Mouse (Mus musculus): ENCODE data around the gene Gm20388. TPM values are rescaled to one million over a fixed set of nuclear protein-coding genes. Genes with fewer than 3 reads are reported as not detected.

Gm20388 gene
- polyA plus RNA-seq, 1 experiment = 18.7 TPM

DNA sequence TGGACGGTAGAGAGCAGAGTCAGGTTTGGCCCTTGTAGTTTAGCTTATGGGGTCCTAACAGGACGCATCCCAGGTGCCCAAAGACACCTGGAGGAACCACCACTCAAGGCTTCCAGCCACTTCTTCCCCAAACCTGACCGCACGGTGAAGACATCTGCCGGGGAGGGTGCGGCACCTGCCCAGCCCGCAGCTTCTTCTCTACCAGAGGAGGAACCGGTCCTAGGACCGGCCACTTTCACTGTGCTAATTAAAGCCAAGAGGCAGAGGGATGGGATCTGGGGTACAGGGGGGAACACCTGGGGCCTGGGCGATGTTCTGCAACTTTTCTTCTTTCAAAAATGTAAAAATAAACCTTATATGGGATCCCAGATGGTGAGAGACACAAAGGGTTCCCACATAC lies 866.5 kb downstream of the Gm20388 start:
- H3K4me1 ChIP-seq (ENCODE audit: control insufficient read depth, insufficient read depth, low read length) = no peaks in the 10 kb centered on the region
- H3K4me3 ChIP-seq (replicated peaks; ENCODE audit: insufficient read depth, low read depth, low read length) = no peak overlapping the region
- DNase-seq = no peak
- TF ChIP-seq CTCF (IDR thresholded peaks at IDR 0.05; ENCODE audit: borderline replicate concordance, insufficient read depth, low read depth, low read length) = no peak
- no peak for TF ChIP-seq POLR2A (IDR thresholded peaks at IDR 0.05; ENCODE audit: borderline replicate concordance, insufficient read depth, low read length)
- no peaks in the 10 kb centered on the region; the same call in 1 of the 2 replicates for H3K27me3 ChIP-seq (ENCODE audit: control insufficient read depth, insufficient read depth, low read length)
- 90% methylated on average over 10 of the region's 10 CpGs for WGBS
- H3K27ac ChIP-seq (ENCODE audit: insufficient read depth, low read length) = no peak overlapping the region

GRCm38 (mm10) chr8:120777732-120778131 lies 867.1 kb downstream of the Gm20388 start:
- Histone ChIP-seq H3K4me3 (replicated peaks; ENCODE audit: insufficient read depth, low read depth, low read length) (no peak overlapping the region), H3K4me1 (ENCODE audit: control insufficient read depth, insufficient read depth, low read length) (no peaks in the 10 kb centered on the region), H3K27me3 (ENCODE audit: control insufficient read depth, insufficient read depth, low read length) (no peaks in the 10 kb centered on the region; the same call in 1 of the 2 replicates), H3K27ac (ENCODE audit: insufficient read depth, low read length) (no peak overlapping the region)
- TF ChIP-seq POLR2A (IDR thresholded peaks at IDR 0.05; ENCODE audit: borderline replicate concordance, insufficient read depth, low read length) = no peak
- TF ChIP-seq CTCF (IDR thresholded peaks at IDR 0.05; ENCODE audit: borderline replicate concordance, insufficient read depth, low read depth, low read length) = no peak
- no peak for DNase-seq
- WGBS = 12% methylated on average over 13 of the region's 13 CpGs

DNA sequence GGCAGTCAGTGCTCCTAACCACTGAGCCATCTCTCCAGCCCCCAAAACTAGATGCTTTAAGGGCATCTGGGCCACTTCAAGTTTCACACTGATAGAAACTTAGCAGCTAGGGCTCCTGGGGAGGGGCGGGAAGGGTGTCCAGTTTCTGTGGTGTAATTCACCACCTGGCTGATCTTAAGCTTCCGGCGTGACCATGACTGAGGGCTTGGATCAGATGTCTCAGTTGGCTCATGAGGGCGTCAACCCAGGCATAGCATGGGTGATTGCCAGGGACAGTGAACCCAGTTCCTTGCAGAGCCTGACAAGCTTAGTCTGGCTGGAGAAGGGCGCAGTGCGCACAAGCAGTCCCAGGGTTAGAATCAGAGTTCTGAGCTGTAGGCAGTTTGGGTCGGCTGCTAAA lies 868.5 kb downstream of the Gm20388 start:
- TF ChIP-seq POLR2A (IDR thresholded peaks at IDR 0.05; ENCODE audit: borderline replicate concordance, insufficient read depth, low read length) = no peak
- TF ChIP-seq CTCF (IDR thresholded peaks at IDR 0.05; ENCODE audit: borderline replicate concordance, insufficient read depth, low read depth, low read length) = no peak
- Histone ChIP-seq H3K4me3 (replicated peaks; ENCODE audit: insufficient read depth, low read depth, low read length) (no peak overlapping the region), H3K4me1 (ENCODE audit: control insufficient read depth, insufficient read depth, low read length) (no peaks in the 10 kb centered on the region), H3K27ac (ENCODE audit: insufficient read depth, low read length) (no peak overlapping the region), H3K27me3 (ENCODE audit: control insufficient read depth, insufficient read depth, low read length) (no peaks in the 10 kb centered on the region; the same call in 1 of the 2 replicates)
- no peak for DNase-seq
- 80% methylated on average over 7 of the region's 7 CpGs for WGBS

DNA sequence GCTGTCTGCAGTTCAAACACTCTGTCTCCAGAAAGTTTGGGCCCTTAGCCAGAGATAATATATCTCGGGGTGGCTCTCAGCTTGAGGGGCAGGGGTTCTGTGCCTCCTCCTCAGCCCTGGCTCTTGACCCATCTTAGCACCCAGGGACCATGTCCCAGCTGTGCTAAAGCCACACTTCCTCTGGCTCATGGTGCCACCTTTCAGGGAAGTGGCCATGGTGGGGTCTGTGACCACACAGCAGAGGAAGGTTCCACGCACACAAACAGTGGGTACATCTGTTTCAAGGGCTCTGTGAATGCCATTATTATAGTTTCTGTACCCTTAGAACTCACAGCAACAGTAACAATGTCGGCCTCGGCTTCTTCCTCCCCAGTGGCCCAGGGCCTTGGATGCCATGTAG lies 873.1 kb downstream of the Gm20388 start:
- TF ChIP-seq CTCF (IDR thresholded peaks at IDR 0.05; ENCODE audit: borderline replicate concordance, insufficient read depth, low read depth, low read length) (no peak), POLR2A (IDR thresholded peaks at IDR 0.05; ENCODE audit: borderline replicate concordance, insufficient read depth, low read length) (no peak)
- 71% methylated on average over 4 of the region's 4 CpGs for WGBS
- Histone ChIP-seq H3K4me1 (ENCODE audit: control insufficient read depth, insufficient read depth, low read length) (no peaks in the 10 kb centered on the region), H3K27me3 (ENCODE audit: control insufficient read depth, insufficient read depth, low read length) (no peaks in the 10 kb centered on the region), H3K4me3 (replicated peaks; ENCODE audit: insufficient read depth, low read depth, low read length) (no peak overlapping the region), H3K27ac (ENCODE audit: insufficient read depth, low read length) (no peak overlapping the region)
- DNase-seq = no peak

- 86% methylated on average over 4 of the region's 4 CpGs for WGBS
Observed at GRCm38 (mm10) chr8:120786753-120787152, 876.1 kb downstream of the Gm20388 start.

GRCm38 (mm10) chr8:120787631-120788030 lies 877.0 kb downstream of the Gm20388 start:
- TF ChIP-seq POLR2A (IDR thresholded peaks at IDR 0.05; ENCODE audit: borderline replicate concordance, insufficient read depth, low read length) (no peak), CTCF (IDR thresholded peaks at IDR 0.05; ENCODE audit: borderline replicate concordance, insufficient read depth, low read depth, low read length) (no peak)
- H3K27me3 ChIP-seq (ENCODE audit: control insufficient read depth, insufficient read depth, low read length) = no peaks in the 10 kb centered on the region
- no peak overlapping the region for H3K4me3 ChIP-seq (replicated peaks; ENCODE audit: insufficient read depth, low read depth, low read length)
- WGBS = 52% methylated on average over 5 of the region's 5 CpGs
- DNase-seq = no peak
- H3K4me1 ChIP-seq (ENCODE audit: control insufficient read depth, insufficient read depth, low read length) = no peaks in the 10 kb centered on the region
- H3K27ac ChIP-seq (ENCODE audit: insufficient read depth, low read length) = no peak overlapping the region

More at GRCm38 (mm10) chr8:120786753-120787152, 876.1 kb downstream of the Gm20388 start:
- Histone ChIP-seq H3K4me3 (replicated peaks; ENCODE audit: insufficient read depth, low read depth, low read length) (no peak overlapping the region), H3K27ac (ENCODE audit: insufficient read depth, low read length) (no peak overlapping the region), H3K4me1 (ENCODE audit: control insufficient read depth, insufficient read depth, low read length) (no peaks in the 10 kb centered on the region), H3K27me3 (ENCODE audit: control insufficient read depth, insufficient read depth, low read length) (no peaks in the 10 kb centered on the region)
- TF ChIP-seq POLR2A (IDR thresholded peaks at IDR 0.05; ENCODE audit: borderline replicate concordance, insufficient read depth, low read length) (no peak), CTCF (IDR thresholded peaks at IDR 0.05; ENCODE audit: borderline replicate concordance, insufficient read depth, low read depth, low read length) (no peak)
- no peak for DNase-seq

DNA sequence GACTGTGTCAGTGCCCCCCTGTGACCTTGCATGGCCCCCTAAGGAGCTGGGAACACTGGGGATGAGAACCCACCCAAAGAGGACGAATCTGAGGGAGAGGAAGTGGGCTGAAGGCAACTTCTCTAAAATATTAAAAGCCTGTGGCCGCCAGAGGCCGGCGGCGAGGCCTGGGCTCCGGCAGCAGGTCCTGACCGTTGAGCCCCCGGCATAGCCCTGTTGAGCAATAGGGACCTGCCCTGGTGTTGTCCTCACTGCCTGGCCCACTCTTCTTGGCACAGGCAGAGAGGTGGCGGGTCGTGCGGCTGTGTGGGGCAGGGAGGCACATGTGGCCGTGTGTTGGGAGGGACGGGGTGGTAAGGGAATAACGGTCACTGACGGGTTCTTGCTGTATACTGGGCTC lies 882.1 kb downstream of the Gm20388 start:
- DNase-seq = no peak
- TF ChIP-seq POLR2A (IDR thresholded peaks at IDR 0.05; ENCODE audit: borderline replicate concordance, insufficient read depth, low read length) (no peak), CTCF (IDR thresholded peaks at IDR 0.05; ENCODE audit: borderline replicate concordance, insufficient read depth, low read depth, low read length) (no peak)
- H3K27me3 ChIP-seq (ENCODE audit: control insufficient read depth, insufficient read depth, low read length) = no peaks in the 10 kb centered on the region
- H3K27ac ChIP-seq (ENCODE audit: insufficient read depth, low read length) = no peak overlapping the region
- 76% methylated on average over 15 of the region's 15 CpGs for WGBS
- H3K4me3 ChIP-seq (replicated peaks; ENCODE audit: insufficient read depth, low read depth, low read length) = no peak overlapping the region
- no peaks in the 10 kb centered on the region for H3K4me1 ChIP-seq (ENCODE audit: control insufficient read depth, insufficient read depth, low read length)

DNA sequence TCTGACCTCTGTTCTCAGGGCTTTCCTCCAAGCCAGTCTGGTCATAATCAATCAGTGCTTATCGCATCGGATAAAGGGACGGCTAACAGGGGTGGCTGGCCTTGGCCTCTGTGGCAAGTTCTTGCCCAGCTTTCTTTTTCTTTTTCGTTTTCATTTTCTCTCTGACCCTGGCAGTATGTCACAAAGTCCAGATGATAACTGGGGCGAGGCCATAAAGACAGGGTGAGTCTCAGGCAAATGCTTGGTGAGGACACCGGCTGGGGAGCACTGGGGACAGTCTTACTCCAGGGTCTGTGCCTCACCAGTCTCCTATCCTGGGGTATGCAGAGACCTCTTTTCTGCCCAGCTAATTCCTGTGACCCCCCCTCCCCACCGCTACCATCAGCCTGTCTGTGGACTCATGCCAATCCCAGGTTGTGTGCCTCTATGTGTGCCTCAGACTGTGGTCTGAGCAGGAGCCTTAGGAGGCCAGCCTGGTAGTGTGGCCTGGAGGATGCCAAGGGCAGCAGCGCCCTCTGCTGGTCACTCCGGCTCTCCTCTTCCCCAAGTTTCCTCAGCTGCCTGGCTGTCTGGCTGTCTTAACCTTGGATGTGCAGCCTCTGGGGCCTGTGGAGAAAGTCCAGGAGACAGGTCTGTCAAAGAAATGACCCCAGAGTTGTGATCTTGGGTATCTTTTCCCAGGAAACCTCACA lies 885.4 kb downstream of the Gm20388 start:
- peak; percentile 48 to 66 for DNase-seq
- no peak overlapping the region for H3K4me3 ChIP-seq (replicated peaks; ENCODE audit: insufficient read depth, low read depth, low read length)
- TF ChIP-seq CTCF (IDR thresholded peaks at IDR 0.05; ENCODE audit: borderline replicate concordance, insufficient read depth, low read depth, low read length) = peak; percentile 94
- TF ChIP-seq POLR2A (IDR thresholded peaks at IDR 0.05; ENCODE audit: borderline replicate concordance, insufficient read depth, low read length) = no peak
- no peaks in the 10 kb centered on the region; the same call in 1 of the 2 replicates for H3K4me1 ChIP-seq (ENCODE audit: control insufficient read depth, insufficient read depth, low read length)
- no peaks in the 10 kb centered on the region for H3K27me3 ChIP-seq (ENCODE audit: control insufficient read depth, insufficient read depth, low read length)
- H3K27ac ChIP-seq (ENCODE audit: insufficient read depth, low read length) = no peak overlapping the region
- 46% methylated on average over 9 of the region's 9 CpGs for WGBS
